Mouse (Mus musculus) E14TG2a.4 (cell line): Measurements from ENCODE around the gene Oas3.
A peak's percentile ranks its signal among the peaks of the same experiment; 100 is the strongest.

Source experiments
- H3K27me3 ChIP-seq: 2 replicates; pipeline ENCODE4 v1.6.1; 2014; ENCODE audit warnings: low read length, control low read depth; ENCODE audit not compliant: insufficient read depth
- H3K36me3 ChIP-seq: 2 replicates; pipeline ENCODE4 v1.6.1; 2014; ENCODE audit warnings: low read length, control low read depth; ENCODE audit not compliant: insufficient read depth
- H3K4me1 ChIP-seq: replicated peaks from 2 replicates; pipeline ENCODE4 v1.6.1; 2014; ENCODE audit warnings: low read depth, low read length, control low read depth
- H3K4me3 ChIP-seq: replicated peaks from 2 replicates; pipeline ENCODE4 v1.5.1; 2014; ENCODE audit warnings: mild to moderate bottlenecking, low read length
- H3K9me3 ChIP-seq: 2 replicates; pipeline ENCODE4 v1.6.1; 2014; ENCODE audit warnings: low read length, control low read depth
- CTCF ChIP-seq: conservative IDR thresholded peaks from 2 replicates; pipeline ENCODE4 v1.5.1; 2014; ENCODE audit warnings: low read length
- NANOG ChIP-seq: IDR thresholded peaks from 2 replicates; pipeline ENCODE4 v1.6.1; 2014; ENCODE audit warnings: borderline replicate concordance, low read length, mixed read lengths
- POU5F1 ChIP-seq: IDR thresholded peaks from 2 replicates; pipeline ENCODE4 v1.6.1; 2014; ENCODE audit warnings: low read length, borderline replicate concordance

The Oas3 gene

GRCm38 (mm10) chr5:120714314-120714713 lies 63.1 kb downstream of the Oas3 start:
- Histone ChIP-seq H3K27me3 (peaks cover 60% of the 10 kb centered on the region), H3K36me3 (no peaks in the 10 kb centered on the region), H3K4me3 (no peak overlapping the region), H3K9me3 (peaks cover 3% of the 10 kb centered on the region), H3K4me1 (peaks cover 57% of the 10 kb centered on the region)
- TF ChIP-seq NANOG (no peak), CTCF (peak; percentile 81)

DNA sequence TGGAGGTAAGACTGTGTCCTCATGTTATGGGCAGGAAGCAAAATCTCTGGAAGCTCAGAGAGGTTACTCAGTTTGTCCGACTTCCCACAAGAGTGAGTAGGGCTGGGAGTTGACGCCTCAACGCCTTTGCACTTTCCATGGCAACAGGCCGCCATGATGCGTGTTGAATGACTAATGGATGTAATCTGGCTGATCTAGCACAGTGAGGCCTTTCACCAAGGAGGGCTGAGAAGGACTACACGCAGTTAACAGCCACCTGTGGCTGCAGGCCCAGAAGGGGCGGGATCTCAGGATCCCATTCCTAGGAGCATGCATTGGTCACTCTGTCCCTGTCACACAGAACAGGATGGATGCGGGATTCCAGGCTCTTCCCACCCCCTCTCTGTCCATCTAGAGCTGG lies 64.7 kb downstream of the Oas3 start:
- no peaks in the 10 kb centered on the region for H3K36me3 ChIP-seq
- no peaks in the 10 kb centered on the region for H3K9me3 ChIP-seq
- H3K4me3 ChIP-seq: no peak overlapping the region
- peaks cover 53% of the 10 kb centered on the region for H3K4me1 ChIP-seq
- TF ChIP-seq NANOG: no peak
- TF ChIP-seq POU5F1: no peak
- TF ChIP-seq CTCF: no peak
- peaks cover 72% of the 10 kb centered on the region for H3K27me3 ChIP-seq

DNA sequence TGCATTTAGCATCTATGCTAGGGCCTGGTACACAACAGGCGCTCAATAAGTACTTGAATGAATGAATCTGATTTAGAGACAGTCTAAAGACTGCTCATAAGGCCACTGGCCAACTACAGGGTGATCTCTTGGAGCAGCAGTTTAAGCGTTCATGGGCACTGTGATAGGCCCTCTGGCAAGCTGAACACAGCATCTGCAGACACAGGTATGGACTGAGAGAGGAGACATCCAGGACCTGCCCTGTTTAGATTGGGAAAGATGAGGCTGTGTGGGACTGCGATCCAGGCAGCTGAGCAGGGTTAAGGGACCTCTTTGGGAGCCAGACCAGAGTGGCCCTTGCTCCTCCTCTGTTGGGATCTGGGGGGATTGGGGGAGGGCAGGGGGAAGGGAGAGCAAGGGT lies 65.6 kb downstream of the Oas3 start, which contains the start of gene Dtx1:
TSS of gene Dtx1 (minus strand) at position 101 of the 400 bp plus-strand sequence.
- Histone ChIP-seq H3K4me3 (peak within 1 kb of the TSS; percentile 76), H3K4me1 (peaks cover 56% of the 10 kb centered on the region), H3K36me3 (no peaks in the 10 kb centered on the region), H3K27me3 (peaks cover 72% of the 10 kb centered on the region), H3K9me3 (no peaks in the 10 kb centered on the region)
- TF ChIP-seq POU5F1 (no peak), CTCF (no peak), NANOG (no peak)

- Histone ChIP-seq H3K27me3 (peaks cover 72% of the 10 kb centered on the region), H3K36me3 (no peaks in the 10 kb centered on the region), H3K4me1 (peaks cover 57% of the 10 kb centered on the region), H3K4me3 (peak overlapping the region; percentile 76), H3K9me3 (no peaks in the 10 kb centered on the region)
- no peak for TF ChIP-seq CTCF
- no peak for TF ChIP-seq POU5F1
- no peak for TF ChIP-seq NANOG
These were observed 66.0 kb downstream of the Oas3 start for GRCm38 (mm10) chr5:120711416-120711815.

DNA sequence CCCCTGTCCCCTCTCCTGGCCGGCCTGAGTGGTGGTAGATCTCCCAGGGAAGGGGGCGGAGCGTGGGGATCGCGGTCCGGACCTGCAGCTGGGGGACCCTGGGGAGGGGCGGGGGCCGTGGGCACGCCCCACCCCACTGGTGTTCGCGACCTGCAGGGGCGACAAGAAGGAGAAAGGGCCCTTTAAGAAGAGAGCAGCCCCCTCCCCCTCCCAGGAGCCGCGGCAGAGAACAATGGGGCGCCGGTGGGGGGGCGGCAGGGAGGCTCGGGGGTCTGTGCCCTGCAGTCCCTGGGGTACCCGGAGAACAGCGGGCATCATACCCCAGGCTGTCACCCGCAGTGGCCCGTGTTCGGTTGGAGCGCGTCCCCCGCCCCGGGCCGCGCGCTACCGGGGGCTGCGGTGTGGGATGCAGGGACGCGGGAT lies 66.6 kb downstream of the Oas3 start:
- TF ChIP-seq POU5F1: no peak
- no peak for TF ChIP-seq NANOG
- no peak for TF ChIP-seq CTCF
- no peaks in the 10 kb centered on the region for H3K36me3 ChIP-seq
- no peaks in the 10 kb centered on the region for H3K9me3 ChIP-seq
- H3K4me3 ChIP-seq: peak overlapping the region; percentile 76
- H3K4me1 ChIP-seq: peaks cover 62% of the 10 kb centered on the region
- H3K27me3 ChIP-seq: peaks cover 67% of the 10 kb centered on the region

- Histone ChIP-seq H3K9me3 (no peaks in the 10 kb centered on the region), H3K4me1 (peaks cover 68% of the 10 kb centered on the region), H3K27me3 (peaks cover 63% of the 10 kb centered on the region), H3K4me3 (peak overlapping the region; percentile 76), H3K36me3 (no peaks in the 10 kb centered on the region)
- TF ChIP-seq NANOG (no peak), CTCF (no peak), POU5F1 (no peak)
These were observed 67.2 kb downstream of the Oas3 start for GRCm38 (mm10) chr5:120710161-120710825.

- peak overlapping the region; percentile 35 for H3K4me3 ChIP-seq
- H3K9me3 ChIP-seq: no peaks in the 10 kb centered on the region
- no peaks in the 10 kb centered on the region for H3K36me3 ChIP-seq
- peaks cover 38% of the 10 kb centered on the region for H3K27me3 ChIP-seq
- TF ChIP-seq POU5F1: 0 out of 2 replicates have a peak, but pooled peaks have one; percentile 12
- TF ChIP-seq CTCF: no peak
- H3K4me1 ChIP-seq: peaks cover 88% of the 10 kb centered on the region
These were observed 70.5 kb downstream of the Oas3 start for GRCm38 (mm10) chr5:120706976-120707375.

DNA sequence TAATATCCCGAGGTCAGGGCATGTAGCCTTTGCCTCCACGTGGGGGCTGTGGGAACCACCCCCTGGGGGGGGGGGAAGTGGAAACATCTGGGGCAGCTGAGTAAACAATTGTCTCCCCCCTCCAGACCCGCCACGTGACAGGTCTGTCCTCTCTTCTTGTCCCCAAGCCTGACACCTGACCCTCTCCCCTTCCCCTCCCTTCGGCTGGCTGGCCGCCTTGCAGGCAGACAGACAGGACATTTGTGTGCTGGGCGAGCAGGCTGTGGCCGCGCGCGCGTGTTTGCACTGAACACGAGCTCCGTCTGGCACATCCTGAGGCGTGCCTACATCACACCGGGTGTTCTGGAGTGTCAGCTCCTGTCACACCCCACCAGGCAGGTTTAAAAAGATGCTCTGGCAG lies 70.9 kb downstream of the Oas3 start:
- Histone ChIP-seq H3K4me3 (peak overlapping the region; percentile 48), H3K36me3 (no peaks in the 10 kb centered on the region), H3K9me3 (no peaks in the 10 kb centered on the region), H3K27me3 (peaks cover 34% of the 10 kb centered on the region), H3K4me1 (peaks cover 88% of the 10 kb centered on the region)
- TF ChIP-seq NANOG (no peak), CTCF (no peak), POU5F1 (no peak)

DNA sequence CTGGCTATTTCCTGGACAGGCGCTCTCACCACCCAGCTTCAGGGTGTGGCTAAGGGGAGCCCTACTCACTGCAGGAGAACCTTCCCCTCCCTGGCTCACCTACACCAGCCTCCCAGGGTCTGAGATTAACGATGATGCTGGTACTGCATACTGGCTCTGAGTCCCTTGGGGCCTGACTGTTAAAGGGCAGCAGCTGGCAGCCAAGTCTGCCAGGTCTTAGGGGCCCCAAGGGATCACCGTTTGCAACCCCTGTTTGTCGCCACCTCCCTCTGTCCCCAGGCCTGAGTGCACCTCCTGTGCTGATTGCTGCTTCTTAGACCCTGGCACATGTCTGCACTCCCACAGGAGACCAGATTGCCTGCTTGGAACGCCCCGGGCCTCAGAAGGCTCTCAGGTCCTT lies 73.0 kb downstream of the Oas3 start:
- no peaks in the 10 kb centered on the region for H3K9me3 ChIP-seq
- H3K36me3 ChIP-seq: no peaks in the 10 kb centered on the region
- H3K4me3 ChIP-seq: peak overlapping the region; percentile 30
- peaks cover 15% of the 10 kb centered on the region for H3K27me3 ChIP-seq
- H3K4me1 ChIP-seq: peaks cover 90% of the 10 kb centered on the region
- TF ChIP-seq POU5F1 (no peak), NANOG (no peak), CTCF (no peak)
